Comparison of ENCODE assay signal across 13 mouse cellular contexts in the genomic region with DNA sequence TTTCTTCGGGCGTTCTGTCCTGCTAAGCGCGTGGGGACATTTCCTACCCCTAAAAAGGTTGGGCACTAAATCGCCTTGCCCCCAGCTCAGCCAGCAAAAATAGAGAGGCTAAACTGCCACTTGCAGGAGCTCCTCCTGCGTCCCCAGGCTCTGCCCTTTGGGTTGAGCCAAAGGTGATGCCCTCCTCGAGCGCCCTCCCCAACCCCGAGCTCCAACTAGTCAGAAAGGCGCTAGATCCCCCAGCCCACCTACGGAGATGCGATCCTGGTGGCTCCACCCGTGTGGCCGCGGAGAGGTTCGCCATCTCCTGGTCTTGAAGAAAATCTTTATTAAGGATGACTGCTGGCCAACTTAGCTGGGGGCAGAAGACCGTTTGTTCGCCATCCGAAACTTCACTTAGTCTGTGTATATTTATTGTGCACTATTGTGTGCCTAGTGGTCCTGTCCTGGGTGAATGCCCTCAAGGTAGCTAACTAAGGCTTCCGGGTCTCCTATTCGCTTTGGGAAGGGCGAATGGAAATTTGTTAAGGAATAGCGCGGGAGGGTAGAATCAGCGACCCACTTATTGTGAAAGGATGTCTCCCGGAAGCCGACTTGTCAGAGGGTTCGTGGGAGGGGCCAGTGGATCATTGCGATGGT. TPM values are rescaled to one million over a fixed set of nuclear protein-coding genes. Genes with fewer than 3 reads are reported as not detected.
DNase-seq lines count a peak whose midpoint lies in the region; ATAC-seq lines count a peak whose summit lies in the region.
"Had no signal": no experiment of that assay in that cellular context is flagged by ENCODE, and none has a peak within 500 bp of the region (broad histone marks: within the 10 kb centered on the region; RNA-seq: fewer than 3 reads in every experiment).

No protein-coding gene starts in this region.

- H3K4me2 ChIP-seq in kidney, embryonic 15.5 days = peak overlapping the region; percentile 41
- 0 out of 2 replicates have a peak overlapping the region, but pooled peaks have one; percentile 25 for H3K4me2 ChIP-seq in midbrain, embryonic 13.5 days (replicated peaks)
- H3K4me2 ChIP-seq in liver, embryonic 12.5 days = no peak overlapping the region

- H3K4me3 ChIP-seq in kidney, embryonic 15.5 days (replicated peaks) = no peak overlapping the region; the same call in 1 of the 2 replicates
- H3K4me3 ChIP-seq in embryonic facial prominence, embryonic 10.5 days = peak overlapping the region; percentile 39
- H3K4me3 ChIP-seq in midbrain, embryonic 13.5 days (replicated peaks) = 0 out of 2 replicates have a peak overlapping the region, but pooled peaks have one; percentile 5
- no peak overlapping the region for H3K4me3 ChIP-seq in liver, embryonic 12.5 days

- H3K9ac ChIP-seq in kidney, embryonic 15.5 days = no peak overlapping the region
- H3K9ac ChIP-seq in midbrain, embryonic 13.5 days (replicated peaks) = no peak overlapping the region
- H3K9ac ChIP-seq in liver, embryonic 12.5 days = no peak overlapping the region

- H3K36me3 ChIP-seq in kidney, embryonic 15.5 days = no peaks in the 10 kb centered on the region
- H3K36me3 ChIP-seq in embryonic facial prominence, embryonic 10.5 days (replicated peaks) = no peaks in the 10 kb centered on the region
- H3K36me3 ChIP-seq in midbrain, embryonic 13.5 days = no peaks in the 10 kb centered on the region
- no peaks in the 10 kb centered on the region for H3K36me3 ChIP-seq in liver, embryonic 12.5 days

- peaks cover 45% of the 10 kb centered on the region for H3K4me1 ChIP-seq in kidney, embryonic 15.5 days
- peaks cover 37% of the 10 kb centered on the region for H3K4me1 ChIP-seq in embryonic facial prominence, embryonic 10.5 days
- H3K4me1 ChIP-seq in midbrain, embryonic 13.5 days (replicated peaks) = peaks cover 50% of the 10 kb centered on the region
- H3K4me1 ChIP-seq in liver, embryonic 12.5 days = peaks cover 18% of the 10 kb centered on the region

- no peak overlapping the region for H3K27ac ChIP-seq in kidney, embryonic 15.5 days
- no peak overlapping the region for H3K27ac ChIP-seq in embryonic facial prominence, embryonic 10.5 days (replicated peaks)
- H3K27ac ChIP-seq in midbrain, embryonic 13.5 days = no peak overlapping the region
- H3K27ac ChIP-seq in liver, embryonic 12.5 days = no peak overlapping the region

- ATAC-seq in kidney, embryonic 15.5 days (replicated peaks; ENCODE audit: low FRiP score) = no peak
- ATAC-seq in midbrain, embryonic 13.5 days = no peak
- ATAC-seq in monocyte, adult 5-6 weeks (replicated peaks; ENCODE audit: insufficient number of reproducible peaks, low FRiP score, low TSS enrichment, poor library complexity, severe bottlenecking) = no peak
- ATAC-seq in liver, embryonic 12.5 days = no peak

- 2% methylated on average over 29 of the region's 29 CpGs for whole genome bisulfite sequencing in kidney, embryonic 15.5 days
- WGBS in embryonic facial prominence, embryonic 10.5 days = 2% methylated on average over 29 of the region's 29 CpGs
- 2% methylated on average over 29 of the region's 29 CpGs for WGBS in midbrain, embryonic 13.5 days
- WGBS in liver, embryonic 12.5 days (ENCODE audit: insufficient replicate concordance) = 6% methylated on average over 29 of the region's 29 CpGs

- peak; percentile 31 for DNase-seq in embryo, embryonic 10.5 days (ENCODE audit: low spot score)
- no peak for DNase-seq in embryo, embryonic 9.5 days (ENCODE audit: extremely low spot score)
- no peak for DNase-seq in kidney, postnatal 14 days
- peak; percentile 50 for DNase-seq in embryonic facial prominence, embryonic 10.5 days (ENCODE audit: low spot score)
- DNase-seq: cerebellum, adult 2 months; liver had no signal

- peaks cover 99% of the 10 kb centered on the region for H3K27me3 ChIP-seq in kidney, embryonic 15.5 days
- H3K27me3 ChIP-seq in embryonic facial prominence, embryonic 10.5 days (replicated peaks; ENCODE audit: low read depth, poor library complexity, severe bottlenecking) = peaks cover 100% of the 10 kb centered on the region
- H3K27me3 ChIP-seq in midbrain, embryonic 13.5 days = peaks cover 100% of the 10 kb centered on the region
- peaks cover 99% of the 10 kb centered on the region for H3K27me3 ChIP-seq in liver, embryonic 12.5 days (replicated peaks)

- no peaks in the 10 kb centered on the region for H3K9me3 ChIP-seq in kidney, embryonic 15.5 days (replicated peaks)
- H3K9me3 ChIP-seq in embryonic facial prominence, embryonic 10.5 days = no peaks in the 10 kb centered on the region
- H3K9me3 ChIP-seq in midbrain, embryonic 13.5 days = no peaks in the 10 kb centered on the region
- H3K9me3 ChIP-seq in liver, embryonic 12.5 days (replicated peaks) = no peaks in the 10 kb centered on the region

RNA-seq across cellular contexts. Expression of a gene that starts 2.7 kb away (rescaled TPM):
- not detected in 2 replicates for polyA plus RNA-seq in kidney, embryonic 15.5 days (2015; fragmentation: Nextera tagmentation; extraction: Ambion mirVana)
- 3.8 and 15.1 TPM in 2 replicates for polyA plus RNA-seq in embryonic facial prominence, embryonic 10.5 days (2016; fragmentation: Nextera tagmentation; extraction: Ambion mirVana)
- 7.6 and 10.8 TPM in 2 replicates for polyA plus RNA-seq in midbrain, embryonic 13.5 days (2015; fragmentation: Nextera tagmentation; extraction: Ambion mirVana)
- not detected in 3 replicates for total RNA-seq in monocyte, adult 5-6 weeks (2017)
- 0.43 TPM in 1 of 2 replicates, not detected in the other for polyA plus RNA-seq in liver, embryonic 12.5 days (2016; fragmentation: Nextera tagmentation; extraction: Ambion mirVana)
- total RNA-seq: adrenal gland, postnatal 4 days had no signal
- polyA plus RNA-seq: gonadal fat pad, adult 2 months; kidney, embryonic 14.5 days had no signal

Comparison
In these comparisons a context has a peak if more than half of its experiments do, and no peak if none do; other contexts are left out.
1. DNase-seq: peak in embryo, embryonic 10.5 days (single experiment) and embryonic facial prominence, embryonic 10.5 days (single experiment); none in embryo, embryonic 9.5 days (single experiment) and kidney, postnatal 14 days (single experiment).
2. H3K4me3 ChIP-seq: peak in embryonic facial prominence, embryonic 10.5 days (single experiment) and midbrain, embryonic 13.5 days (single experiment); none in kidney, embryonic 15.5 days (single experiment) and liver, embryonic 12.5 days (single experiment).